Mouse (Mus musculus) embryonic facial prominence, embryonic 13.5 days (tissue): ENCODE data around the gene Pax2. TPM values are rescaled to one million over a fixed set of nuclear protein-coding genes. Genes with fewer than 3 reads are reported as not detected.

Source experiments
- ATAC-seq: fragments of 200-750 bp; cut with Nextera tagmentation; 2 replicates; pipeline ENCODE4 v1.8.0; 2017; ENCODE audit warnings: low read depth; ENCODE audit not compliant: insufficient number of reproducible peaks, insufficient read depth, low FRiP score, low TSS enrichment
- H3K27ac ChIP-seq: fragments of 300-500 bp; sonication (generic); 2 replicates; pipeline ENCODE4 v1.5.1; 2015; ENCODE audit warnings: moderate library complexity, mild to moderate bottlenecking, inconsistent platforms
- H3K27me3 ChIP-seq: fragments of 300-500 bp; sonication (generic); 2 replicates; pipeline ENCODE4 v1.6.1; 2015; ENCODE audit warnings: mild to moderate bottlenecking, inconsistent platforms
- H3K36me3 ChIP-seq: fragments of 300-500 bp; sonication (generic); 2 replicates; pipeline ENCODE4 v1.6.1; 2015; ENCODE audit warnings: mild to moderate bottlenecking, inconsistent platforms
- H3K4me1 ChIP-seq: fragments of 300-500 bp; sonication (generic); 2 replicates; pipeline ENCODE4 v1.6.1; 2015; ENCODE audit warnings: inconsistent platforms
- H3K4me2 ChIP-seq: fragments of 300-500 bp; sonication (generic); 2 replicates; pipeline ENCODE4 v1.6.1; 2015; ENCODE audit warnings: moderate library complexity, mild to moderate bottlenecking, inconsistent platforms
- H3K4me3 ChIP-seq: fragments of 300-500 bp; sonication (generic); 2 replicates; pipeline ENCODE4 v1.5.1; 2015; ENCODE audit warnings: mild to moderate bottlenecking, inconsistent platforms
- H3K9ac ChIP-seq: fragments of 300-500 bp; sonication (generic); 2 replicates; pipeline ENCODE4 v1.6.1; 2015; ENCODE audit warnings: mild to moderate bottlenecking, inconsistent platforms
- H3K9me3 ChIP-seq: fragments of 300-500 bp; sonication (generic); 2 replicates; pipeline ENCODE4 v1.6.1; 2016; ENCODE audit warnings: inconsistent platforms
- WGBS: fragments of 180-500 bp; shearing (Covaris S2); methylation state at CpG from one replicate; pipeline ENCODE4 v1.1.7; 2015; ENCODE audit warnings: mixed read lengths; 5-methylcytosine and 5-hydroxymethylcytosine counted together
- polyA plus RNA-seq: library from polyadenylated mRNA; unstranded; fragments of >200 nt; fragmentation: Nextera tagmentation; extraction: Ambion mirVana; gene quantifications from 2 replicates; pipeline ENCODE4 v1.2.1, GENCODE M21; 2015

The Pax2 gene
- polyA plus RNA-seq, 1 experiment from 2014 or later: 0.22 TPM

DNA sequence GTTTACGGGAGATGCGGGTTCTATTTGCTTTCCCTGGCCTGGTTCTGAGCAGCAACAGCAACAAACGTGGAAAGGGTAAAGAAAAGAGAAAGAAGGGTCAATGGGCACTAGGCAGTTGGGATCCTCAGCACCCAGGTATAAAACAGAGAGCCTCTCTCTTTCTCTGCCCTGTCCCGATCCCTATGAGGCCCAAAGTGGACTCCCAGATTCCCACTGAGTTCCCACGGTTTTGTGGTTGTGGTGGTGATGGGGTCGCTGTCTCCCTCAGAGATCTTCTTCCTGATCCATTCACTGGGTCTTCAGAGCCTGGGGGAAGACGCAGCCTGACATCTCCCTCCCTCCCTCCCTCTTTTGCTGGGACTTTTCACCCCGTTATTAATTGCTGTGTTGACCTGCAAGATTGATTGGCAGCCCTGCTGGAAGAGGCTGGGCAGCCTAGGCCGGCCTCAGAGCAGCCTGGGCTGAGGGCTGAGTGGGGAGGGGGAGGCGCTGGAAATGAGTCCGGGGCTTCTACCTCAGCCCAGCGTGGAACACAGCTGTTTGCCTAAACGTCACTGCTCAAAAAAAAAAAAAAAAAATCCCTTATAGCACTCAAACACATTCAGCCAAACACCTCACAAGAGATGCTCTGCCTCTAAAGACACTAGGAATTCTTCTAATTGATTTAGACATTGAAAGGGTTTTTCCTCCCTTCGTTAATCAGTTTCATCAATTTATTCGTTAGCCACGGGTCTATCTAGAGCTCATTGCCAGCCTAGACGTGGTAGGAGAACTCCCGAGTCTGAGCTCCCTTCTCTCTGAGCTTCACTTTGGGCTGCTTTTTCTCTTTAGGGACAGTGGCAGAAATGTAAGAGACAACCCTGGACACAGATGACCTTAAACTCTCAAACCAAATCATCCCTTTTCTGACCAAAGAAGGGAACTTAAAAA is 6.5 kb upstream of the Pax2 start:
- Histone ChIP-seq H3K9ac (no peak overlapping the region), H3K27ac (no peak overlapping the region), H3K4me1 (peaks cover 13% of the 10 kb centered on the region), H3K36me3 (no peaks in the 10 kb centered on the region), H3K27me3 (peaks cover 100% of the 10 kb centered on the region), H3K4me2 (no peak overlapping the region), H3K4me3 (no peak overlapping the region), H3K9me3 (no peaks in the 10 kb centered on the region)
- under 1% methylated on average over 18 of the region's 18 CpGs for WGBS
- no peak for ATAC-seq

DNA sequence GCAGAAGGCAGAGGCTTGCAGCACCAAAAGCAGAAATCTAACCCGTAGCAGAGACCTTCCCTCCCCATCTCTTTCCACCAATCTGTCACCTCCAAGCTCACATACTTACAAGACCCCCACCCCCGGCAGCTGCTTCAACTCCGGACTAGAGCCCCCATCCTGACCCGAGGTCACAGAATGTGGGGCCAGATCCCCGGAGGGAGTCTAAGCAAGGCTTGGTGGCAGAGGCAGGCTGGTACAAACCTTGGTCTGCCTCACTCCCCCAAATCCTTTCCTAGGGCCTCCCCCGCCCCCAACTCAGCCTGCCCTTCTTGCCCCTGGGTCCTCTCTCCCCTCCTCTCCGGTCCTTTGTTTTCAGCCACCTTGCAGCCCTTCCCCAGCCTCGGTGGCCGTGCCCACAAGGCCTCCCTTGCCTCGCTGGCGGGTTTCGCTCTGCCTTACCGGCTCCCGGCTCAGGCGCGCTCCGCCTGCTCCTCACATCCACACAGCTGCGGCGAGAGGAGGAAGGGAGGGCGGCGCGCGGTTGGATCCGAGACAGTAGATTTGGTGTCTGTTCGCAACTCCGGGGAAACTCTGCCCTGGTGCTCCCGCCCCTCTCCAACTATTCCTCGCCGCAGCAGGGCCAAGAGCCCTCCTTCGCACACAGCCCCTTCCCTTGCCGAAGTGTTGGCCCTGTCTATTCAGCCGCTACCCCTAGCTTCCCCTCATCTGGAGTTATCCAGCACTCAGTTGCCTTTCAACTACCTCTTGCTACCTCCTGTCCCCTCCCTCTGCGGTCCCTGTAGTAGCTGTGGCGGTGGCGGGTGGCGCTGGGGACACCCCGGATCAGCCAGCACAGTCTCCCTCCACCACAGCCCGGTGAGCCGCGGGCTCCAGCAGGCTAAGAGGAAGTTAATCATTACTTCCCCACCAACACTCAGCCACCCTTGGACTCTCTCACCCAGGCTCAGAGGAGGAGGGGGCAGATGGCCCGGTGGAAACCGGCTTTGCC is 5.5 kb upstream of the Pax2 start:
- peak overlapping the region; percentile 9; the same call in 1 of the 2 replicates for H3K4me3 ChIP-seq
- H3K9me3 ChIP-seq: no peaks in the 10 kb centered on the region
- no peaks in the 10 kb centered on the region for H3K36me3 ChIP-seq
- peaks cover 100% of the 10 kb centered on the region for H3K27me3 ChIP-seq
- H3K4me1 ChIP-seq: peaks cover 13% of the 10 kb centered on the region
- under 1% methylated on average over 42 of the region's 42 CpGs for WGBS
- H3K4me2 ChIP-seq: peak overlapping the region; percentile 24; the same call in 1 of the 2 replicates
- H3K9ac ChIP-seq: no peak overlapping the region
- no peak for ATAC-seq
- H3K27ac ChIP-seq: no peak overlapping the region

- H3K9me3 ChIP-seq: no peaks in the 10 kb centered on the region
- WGBS: under 1% methylated on average over 9 of the region's 9 CpGs
- no peak overlapping the region for H3K4me2 ChIP-seq
- no peaks in the 10 kb centered on the region for H3K36me3 ChIP-seq
- peaks cover 19% of the 10 kb centered on the region for H3K4me1 ChIP-seq
- peaks cover 100% of the 10 kb centered on the region for H3K27me3 ChIP-seq
- H3K27ac ChIP-seq: no peak overlapping the region
- no peak overlapping the region for H3K4me3 ChIP-seq
- no peak for ATAC-seq
- no peak overlapping the region for H3K9ac ChIP-seq
Observed at GRCm38 (mm10) chr19:44751042-44751441, 4.8 kb upstream of the Pax2 start.

GRCm38 (mm10) chr19:44751551-44751950 is 4.3 kb upstream of the Pax2 start:
- Histone ChIP-seq H3K27me3 (peaks cover 100% of the 10 kb centered on the region), H3K9me3 (no peaks in the 10 kb centered on the region), H3K4me2 (no peak overlapping the region), H3K4me1 (peaks cover 21% of the 10 kb centered on the region), H3K9ac (no peak overlapping the region), H3K4me3 (no peak overlapping the region), H3K27ac (no peak overlapping the region), H3K36me3 (no peaks in the 10 kb centered on the region)
- no peak for ATAC-seq
- 3% methylated on average over 3 of the region's 3 CpGs for WGBS

GRCm38 (mm10) chr19:44752056-44752940 is 3.5 kb upstream of the Pax2 start:
- no peak overlapping the region for H3K9ac ChIP-seq
- H3K27me3 ChIP-seq: peaks cover 100% of the 10 kb centered on the region
- H3K36me3 ChIP-seq: no peaks in the 10 kb centered on the region
- H3K27ac ChIP-seq: no peak overlapping the region
- H3K4me2 ChIP-seq: no peak overlapping the region
- peaks cover 26% of the 10 kb centered on the region for H3K4me1 ChIP-seq
- 1% methylated on average over 31 of the region's 31 CpGs for WGBS
- ATAC-seq: no peak
- no peaks in the 10 kb centered on the region for H3K9me3 ChIP-seq
- H3K4me3 ChIP-seq: peak overlapping the region; percentile 1; the same call in 1 of the 2 replicates

DNA sequence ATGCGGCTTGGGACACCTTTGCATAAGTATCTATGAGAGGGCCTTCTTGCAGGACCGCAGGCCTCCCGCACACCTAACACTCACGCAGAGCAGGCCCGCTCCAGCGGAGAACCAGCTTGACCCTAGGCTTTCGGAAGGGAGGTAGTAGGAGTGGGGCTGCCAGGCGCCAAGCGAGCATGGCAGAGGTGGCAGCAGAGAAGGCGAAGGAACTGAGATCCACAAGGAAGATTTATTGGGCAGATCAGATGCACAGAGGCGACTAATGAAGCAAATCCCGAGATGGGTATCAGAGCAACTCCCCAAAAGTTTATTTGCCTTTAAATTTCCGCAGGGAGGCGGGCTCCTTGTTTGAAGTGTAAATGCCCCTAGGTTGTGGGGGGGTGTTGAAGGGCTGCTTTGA is 2.5 kb upstream of the Pax2 start:
- Histone ChIP-seq H3K27ac (no peak overlapping the region), H3K27me3 (peaks cover 99% of the 10 kb centered on the region), H3K4me1 (peaks cover 27% of the 10 kb centered on the region), H3K9ac (no peak overlapping the region), H3K4me3 (no peak overlapping the region), H3K4me2 (no peak overlapping the region), H3K9me3 (no peaks in the 10 kb centered on the region), H3K36me3 (no peaks in the 10 kb centered on the region)
- no peak for ATAC-seq
- WGBS: 1% methylated on average over 14 of the region's 14 CpGs

- H3K9me3 ChIP-seq: no peaks in the 10 kb centered on the region
- under 1% methylated on average over 16 of the region's 16 CpGs for WGBS
- no peak overlapping the region for H3K4me3 ChIP-seq
- peaks cover 99% of the 10 kb centered on the region for H3K27me3 ChIP-seq
- H3K27ac ChIP-seq: no peak overlapping the region
- H3K36me3 ChIP-seq: no peaks in the 10 kb centered on the region
- no peak overlapping the region for H3K9ac ChIP-seq
- no peak for ATAC-seq
- no peak overlapping the region for H3K4me2 ChIP-seq
- peaks cover 27% of the 10 kb centered on the region for H3K4me1 ChIP-seq
Observed at GRCm38 (mm10) chr19:44754461-44755377, 1.1 kb upstream of the Pax2 start.

DNA sequence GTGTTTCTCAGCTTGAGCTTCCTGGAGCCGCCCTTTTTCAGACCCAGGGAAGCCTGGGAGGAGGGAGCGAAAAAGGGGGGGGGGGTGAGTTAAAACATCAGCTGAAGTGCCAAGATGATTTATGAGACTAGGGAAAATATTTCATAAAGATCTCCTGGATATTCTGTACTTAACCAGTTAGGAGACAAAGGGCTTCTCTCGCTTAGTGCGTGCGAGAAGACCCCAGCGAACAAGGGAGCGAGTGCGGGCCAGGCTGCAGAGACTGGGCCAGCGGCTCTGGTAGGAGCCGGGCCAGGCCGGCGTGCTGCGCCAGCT is 510 bp upstream of the Pax2 start:
- Histone ChIP-seq H3K4me3 (peak overlapping the region; percentile 40), H3K4me2 (peak overlapping the region; percentile 64; the same call in 1 of the 2 replicates)

DNA sequence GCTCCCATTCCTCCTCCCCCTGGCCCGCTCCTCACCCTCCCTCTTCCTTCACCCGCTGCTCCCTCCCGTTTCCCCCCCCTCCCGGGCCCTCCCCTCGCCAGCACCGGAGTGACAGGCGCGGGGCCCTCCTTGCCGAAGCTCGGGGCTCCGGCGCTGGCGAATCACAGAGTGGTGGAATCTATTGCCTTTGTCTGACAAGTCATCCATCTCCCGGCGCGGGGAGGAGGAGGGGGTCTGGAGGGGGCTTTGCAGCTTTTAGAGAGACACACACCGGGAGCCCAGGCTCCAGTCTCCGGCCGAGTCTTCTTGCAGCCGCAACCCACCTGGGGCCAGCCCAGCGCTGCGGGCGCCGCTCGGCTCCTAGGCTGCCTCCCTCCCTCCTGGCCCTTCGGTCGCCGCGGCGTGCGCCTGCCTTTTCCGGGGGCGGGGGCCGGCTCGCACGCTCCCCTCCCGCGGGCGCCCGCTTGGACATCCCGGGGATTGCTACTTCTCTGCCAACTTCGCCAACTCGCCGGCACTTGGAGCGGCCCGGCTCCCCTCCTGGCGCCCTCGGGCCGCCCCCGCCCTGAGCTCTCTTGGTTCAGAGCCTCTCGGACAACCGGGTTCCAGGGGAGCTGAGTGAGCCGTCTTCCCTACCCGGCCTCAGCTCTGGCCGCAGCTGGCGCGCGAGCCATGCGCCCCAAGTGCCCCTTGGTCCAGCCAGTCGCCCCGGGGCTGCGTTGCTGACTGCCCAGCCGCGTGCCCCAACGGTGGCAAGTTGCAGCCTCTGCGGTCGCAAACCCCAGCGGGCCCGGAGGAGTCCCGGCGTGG is 781 bp downstream of the Pax2 start:
- Histone ChIP-seq H3K9ac (peak overlapping the region; percentile 40; the same call in 1 of the 2 replicates), H3K4me1 (peaks cover 19% of the 10 kb centered on the region), H3K36me3 (no peaks in the 10 kb centered on the region), H3K4me3 (peak overlapping the region; percentile 40), H3K27ac (no peak overlapping the region), H3K4me2 (peak overlapping the region; percentile 64), H3K9me3 (no peaks in the 10 kb centered on the region), H3K27me3 (peaks cover 99% of the 10 kb centered on the region)
- WGBS: under 1% methylated on average over 71 of the region's 71 CpGs
- ATAC-seq: 0 out of 2 replicates have a peak, but pooled peaks have one; percentile 38

More for the DNA sequence above, 510 bp upstream of the Pax2 start:
- WGBS: 3% methylated on average over 13 of the region's 13 CpGs
- Histone ChIP-seq H3K9ac (no peak overlapping the region), H3K9me3 (no peaks in the 10 kb centered on the region), H3K27me3 (peaks cover 99% of the 10 kb centered on the region), H3K27ac (no peak overlapping the region), H3K36me3 (no peaks in the 10 kb centered on the region), H3K4me1 (peaks cover 23% of the 10 kb centered on the region)
- ATAC-seq: no peak
